Mouse (Mus musculus) heart, postnatal 10 days (tissue): ENCODE data around the gene Adcy7. TPM values are rescaled to one million over a fixed set of nuclear protein-coding genes. Genes with fewer than 3 reads are reported as not detected.

Experiments used
- DNase-seq, 2 experiments: peaks; one replicate each; pipeline ENCODE4 v3.0.0; 2021
- intact Hi-C: fragments of 180-260 bp; cut with DNase I; formaldehyde crosslinking; loops from one replicate; pipeline ENCODE4 v1.15.1; 2025
- total RNA-seq, 2 experiments: library from RNA; stranded (reverse); gene quantifications; 2 replicates each; pipeline ENCODE4 v1.2.3; 2021

Adcy7 gene
- total RNA-seq, 2 experiments from 2014 or later = 8.5 to 10.5 TPM

GRCm38 (mm10) chr8:88325251-88325650 lies 53.0 kb downstream of the Adcy7 start:
- no peak for DNase-seq
- intact Hi-C loops = no loop called here

GRCm38 (mm10) chr8:88325795-88326194 lies 53.6 kb downstream of the Adcy7 start:
- DNase-seq = no peak

GRCm38 (mm10) chr8:88326328-88326727 lies 54.1 kb downstream of the Adcy7 start:
- intact Hi-C loops = no loop called here
- DNase-seq = no peak

More at GRCm38 (mm10) chr8:88325795-88326194, 53.6 kb downstream of the Adcy7 start:
- intact Hi-C loops = no loop called here

GRCm38 (mm10) chr8:88328689-88329088 lies 56.5 kb downstream of the Adcy7 start:
- peak; percentile 43 to 50 for DNase-seq
- intact Hi-C loops = no loop called here

GRCm38 (mm10) chr8:88330816-88331215 lies 58.6 kb downstream of the Adcy7 start:
- intact Hi-C loops = no loop called here
- DNase-seq = no peak

- intact Hi-C loops = no loop called here
- no peak for DNase-seq
These were observed 62.2 kb downstream of the Adcy7 start for GRCm38 (mm10) chr8:88334384-88334783.

GRCm38 (mm10) chr8:88334975-88335374 lies 62.8 kb downstream of the Adcy7 start:
- DNase-seq = no peak
- intact Hi-C loops = loop anchor here (5.0 kb wide), 1 partner anchor 603 kb away; no protein-coding TSS in a partner anchor

- intact Hi-C loops = loop anchor here (5.0 kb wide), 1 partner anchor 607 kb away; no protein-coding TSS in a partner anchor
- peak in 1 of 2 experiments; percentile 35 for DNase-seq
These were observed 67.0 kb downstream of the Adcy7 start for GRCm38 (mm10) chr8:88339221-88339620.

GRCm38 (mm10) chr8:88339887-88340695 lies 67.9 kb downstream of the Adcy7 start:
- DNase-seq = no peak

GRCm38 (mm10) chr8:88342026-88342425 lies 69.8 kb downstream of the Adcy7 start:
- no peak for DNase-seq
- intact Hi-C loops = no loop called here

More at GRCm38 (mm10) chr8:88339887-88340695, 67.9 kb downstream of the Adcy7 start:
- intact Hi-C loops = loop anchor here (5.0 kb wide), 1 partner anchor 608 kb away; no protein-coding TSS in a partner anchor

GRCm38 (mm10) chr8:88349046-88349445 lies 76.8 kb downstream of the Adcy7 start:
- intact Hi-C loops = no loop called here
- peak in 1 of 2 experiments; percentile 18 for DNase-seq

GRCm38 (mm10) chr8:88357226-88357933 lies 85.2 kb downstream of the Adcy7 start:
- intact Hi-C loops = no loop called here
- no peak for DNase-seq

GRCm38 (mm10) chr8:88357946-88358345 lies 85.7 kb downstream of the Adcy7 start:
- intact Hi-C loops = no loop called here
- no peak for DNase-seq

- intact Hi-C loops = loop anchor here (2.0 to 5.0 kb wide), 4 partner anchors 93 to 337 kb away; partner anchors contain the start of genes Cyld, Nkd1 and Tent4b
- peak; percentile 11 to 21 for DNase-seq
These were observed 87.8 kb downstream of the Adcy7 start for GRCm38 (mm10) chr8:88359959-88360358.

GRCm38 (mm10) chr8:88361044-88361707 lies 89.0 kb downstream of the Adcy7 start:
- DNase-seq = peak; percentile 21 to 37
- intact Hi-C loops = loop anchor here (2.0 to 5.0 kb wide), 4 partner anchors 94 to 336 kb away; partner anchors contain the start of genes Cyld, Nkd1 and Tent4b

GRCm38 (mm10) chr8:88361708-88362428 lies 89.7 kb downstream of the Adcy7 start, which contains the start of gene Brd7:
Gene Brd7 (minus strand): TSS chr8:88362194.
- peak; percentile 93 for DNase-seq
- intact Hi-C loops = loop anchor here (2.0 to 5.0 kb wide), 5 partner anchors 95 to 335 kb away; partner anchors contain the start of genes Cyld, Nkd1 and Tent4b

GRCm38 (mm10) chr8:88362446-88363150 lies 90.4 kb downstream of the Adcy7 start:
- intact Hi-C loops = loop anchor here (2.0 to 5.0 kb wide), 4 partner anchors 160 to 335 kb away; partner anchors contain the start of genes Cyld, Nkd1 and Tent4b
- DNase-seq = peak; percentile 41 to 45

GRCm38 (mm10) chr8:88369221-88369620 lies 97.0 kb downstream of the Adcy7 start:
- peak; percentile 17 to 21 for DNase-seq
- intact Hi-C loops = no loop called here

GRCm38 (mm10) chr8:88369805-88370204 lies 97.6 kb downstream of the Adcy7 start:
- DNase-seq = no peak
- intact Hi-C loops = no loop called here
